Mouse (Mus musculus): Measurements from ENCODE around the gene Aprt. TPM values are rescaled to one million over a fixed set of nuclear protein-coding genes. Genes with fewer than 3 reads are reported as not detected.

Aprt gene
- polyA plus RNA-seq (2012; rRNA removed) = 177 and 190 TPM in 2 replicates

GRCm38 (mm10) chr8:122576648-122577022, at the start of gene Aprt:
Aprt (minus strand) TSS chr8:122576909.
- under 1% methylated on average over 39 of the region's 39 CpGs for WGBS
- no peaks in the 10 kb centered on the region for H3K36me3 ChIP-seq (ENCODE audit: control insufficient read depth, insufficient read depth, low read length)
- DNase-seq = peak; percentile 98
- peak; percentile 71 for TF ChIP-seq POLR2A (IDR thresholded peaks at IDR 0.05; ENCODE audit: low read depth, low read length)
- TF ChIP-seq CTCF (conservative IDR thresholded peaks at IDR 0.05; ENCODE audit: insufficient read depth, insufficient read length, low read depth, low read length) = no peak
- H3K27ac ChIP-seq (ENCODE audit: insufficient read depth, low read depth, low read length) = peak within 1 kb of the TSS; percentile 19; the same call in 1 of the 2 replicates
- peak within 1 kb of the TSS; percentile 68 for H3K4me3 ChIP-seq (ENCODE audit: insufficient read depth, low read depth, low read length)
- no peaks in the 10 kb centered on the region for H3K27me3 ChIP-seq (replicated peaks; ENCODE audit: control insufficient read depth, insufficient read depth, low read length)
- peaks cover 19% of the 10 kb centered on the region for H3K4me1 ChIP-seq (ENCODE audit: control insufficient read depth, insufficient read depth, low read length)

- peak; percentile 69 for DNase-seq
- H3K27me3 ChIP-seq (replicated peaks; ENCODE audit: control insufficient read depth, insufficient read depth, low read length) = no peaks in the 10 kb centered on the region
- WGBS = 56% methylated on average over 9 of the region's 9 CpGs
- H3K4me1 ChIP-seq (ENCODE audit: control insufficient read depth, insufficient read depth, low read length) = peaks cover 10% of the 10 kb centered on the region; the same call in 1 of the 2 replicates
- TF ChIP-seq POLR2A (IDR thresholded peaks at IDR 0.05; ENCODE audit: low read depth, low read length) (no peak), CTCF (conservative IDR thresholded peaks at IDR 0.05; ENCODE audit: insufficient read depth, insufficient read length, low read depth, low read length) (no peak)
- no peaks in the 10 kb centered on the region for H3K36me3 ChIP-seq (ENCODE audit: control insufficient read depth, insufficient read depth, low read length)
- no peak overlapping the region for H3K4me3 ChIP-seq (ENCODE audit: insufficient read depth, low read depth, low read length)
- no peak overlapping the region for H3K27ac ChIP-seq (ENCODE audit: insufficient read depth, low read depth, low read length)
Observed at GRCm38 (mm10) chr8:122625811-122626210, 49.1 kb upstream of the Aprt start.

- Histone ChIP-seq H3K27me3 (replicated peaks; ENCODE audit: control insufficient read depth, insufficient read depth, low read length) (no peaks in the 10 kb centered on the region), H3K4me1 (ENCODE audit: control insufficient read depth, insufficient read depth, low read length) (peaks cover 10% of the 10 kb centered on the region; the same call in 1 of the 2 replicates), H3K36me3 (ENCODE audit: control insufficient read depth, insufficient read depth, low read length) (no peaks in the 10 kb centered on the region), H3K4me3 (ENCODE audit: insufficient read depth, low read depth, low read length) (no peak overlapping the region), H3K27ac (ENCODE audit: insufficient read depth, low read depth, low read length) (no peak overlapping the region)
- DNase-seq = no peak
- TF ChIP-seq CTCF (conservative IDR thresholded peaks at IDR 0.05; ENCODE audit: insufficient read depth, insufficient read length, low read depth, low read length) = no peak
- TF ChIP-seq POLR2A (IDR thresholded peaks at IDR 0.05; ENCODE audit: low read depth, low read length) = no peak
- 80% methylated on average over 5 of the region's 5 CpGs for WGBS
Observed at GRCm38 (mm10) chr8:122624653-122625052, 47.9 kb upstream of the Aprt start.

GRCm38 (mm10) chr8:122623844-122624642, 47.3 kb upstream of the Aprt start:
- Histone ChIP-seq H3K4me1 (ENCODE audit: control insufficient read depth, insufficient read depth, low read length) (peaks cover 10% of the 10 kb centered on the region; the same call in 1 of the 2 replicates), H3K4me3 (ENCODE audit: insufficient read depth, low read depth, low read length) (no peak overlapping the region), H3K27ac (ENCODE audit: insufficient read depth, low read depth, low read length) (no peak overlapping the region), H3K36me3 (ENCODE audit: control insufficient read depth, insufficient read depth, low read length) (no peaks in the 10 kb centered on the region), H3K27me3 (replicated peaks; ENCODE audit: control insufficient read depth, insufficient read depth, low read length) (no peaks in the 10 kb centered on the region)
- DNase-seq = no peak
- no peak for TF ChIP-seq POLR2A (IDR thresholded peaks at IDR 0.05; ENCODE audit: low read depth, low read length)
- TF ChIP-seq CTCF (conservative IDR thresholded peaks at IDR 0.05; ENCODE audit: insufficient read depth, insufficient read length, low read depth, low read length) = no peak
- WGBS = 83% methylated on average over 17 of the region's 17 CpGs

GRCm38 (mm10) chr8:122622727-122623126, 46.0 kb upstream of the Aprt start, which contains the start of gene Pabpn1l:
Pabpn1l (minus strand) TSS chr8:122622739.
- TF ChIP-seq POLR2A (IDR thresholded peaks at IDR 0.05; ENCODE audit: low read depth, low read length) (no peak), CTCF (conservative IDR thresholded peaks at IDR 0.05; ENCODE audit: insufficient read depth, insufficient read length, low read depth, low read length) (no peak)
- Histone ChIP-seq H3K36me3 (ENCODE audit: control insufficient read depth, insufficient read depth, low read length) (no peaks in the 10 kb centered on the region), H3K4me1 (ENCODE audit: control insufficient read depth, insufficient read depth, low read length) (peaks cover 13% of the 10 kb centered on the region), H3K27me3 (replicated peaks; ENCODE audit: control insufficient read depth, insufficient read depth, low read length) (no peaks in the 10 kb centered on the region), H3K4me3 (ENCODE audit: insufficient read depth, low read depth, low read length) (no peak within 1 kb of the TSS), H3K27ac (ENCODE audit: insufficient read depth, low read depth, low read length) (no peak within 1 kb of the TSS)
- peak; percentile 54 for DNase-seq
- 58% methylated on average over 6 of the region's 6 CpGs for WGBS

GRCm38 (mm10) chr8:122620446-122620845, 43.7 kb upstream of the Aprt start:
- H3K4me3 ChIP-seq (ENCODE audit: insufficient read depth, low read depth, low read length) = no peak overlapping the region
- 29% methylated on average over 5 of the region's 5 CpGs for WGBS
- peaks cover 3% of the 10 kb centered on the region; the same call in 1 of the 2 replicates for H3K4me1 ChIP-seq (ENCODE audit: control insufficient read depth, insufficient read depth, low read length)
- H3K36me3 ChIP-seq (ENCODE audit: control insufficient read depth, insufficient read depth, low read length) = no peaks in the 10 kb centered on the region
- no peak overlapping the region for H3K27ac ChIP-seq (ENCODE audit: insufficient read depth, low read depth, low read length)
- no peak for TF ChIP-seq POLR2A (IDR thresholded peaks at IDR 0.05; ENCODE audit: low read depth, low read length)
- TF ChIP-seq CTCF (conservative IDR thresholded peaks at IDR 0.05; ENCODE audit: insufficient read depth, insufficient read length, low read depth, low read length) = no peak
- no peaks in the 10 kb centered on the region for H3K27me3 ChIP-seq (replicated peaks; ENCODE audit: control insufficient read depth, insufficient read depth, low read length)
- no peak for DNase-seq

- no peak for DNase-seq
- Histone ChIP-seq H3K27ac (ENCODE audit: insufficient read depth, low read depth, low read length) (no peak overlapping the region), H3K36me3 (ENCODE audit: control insufficient read depth, insufficient read depth, low read length) (no peaks in the 10 kb centered on the region), H3K4me1 (ENCODE audit: control insufficient read depth, insufficient read depth, low read length) (peaks cover 3% of the 10 kb centered on the region; the same call in 1 of the 2 replicates), H3K27me3 (replicated peaks; ENCODE audit: control insufficient read depth, insufficient read depth, low read length) (no peaks in the 10 kb centered on the region), H3K4me3 (ENCODE audit: insufficient read depth, low read depth, low read length) (no peak overlapping the region)
- WGBS = 77% methylated on average over 6 of the region's 6 CpGs
- TF ChIP-seq POLR2A (IDR thresholded peaks at IDR 0.05; ENCODE audit: low read depth, low read length) (no peak), CTCF (conservative IDR thresholded peaks at IDR 0.05; ENCODE audit: insufficient read depth, insufficient read length, low read depth, low read length) (no peak)
Observed at GRCm38 (mm10) chr8:122618660-122619378, 42.1 kb upstream of the Aprt start.

Data from kidney, adult 2 months (tissue).